13 mouse cellular contexts compared by ENCODE assay signal in the genomic region with DNA sequence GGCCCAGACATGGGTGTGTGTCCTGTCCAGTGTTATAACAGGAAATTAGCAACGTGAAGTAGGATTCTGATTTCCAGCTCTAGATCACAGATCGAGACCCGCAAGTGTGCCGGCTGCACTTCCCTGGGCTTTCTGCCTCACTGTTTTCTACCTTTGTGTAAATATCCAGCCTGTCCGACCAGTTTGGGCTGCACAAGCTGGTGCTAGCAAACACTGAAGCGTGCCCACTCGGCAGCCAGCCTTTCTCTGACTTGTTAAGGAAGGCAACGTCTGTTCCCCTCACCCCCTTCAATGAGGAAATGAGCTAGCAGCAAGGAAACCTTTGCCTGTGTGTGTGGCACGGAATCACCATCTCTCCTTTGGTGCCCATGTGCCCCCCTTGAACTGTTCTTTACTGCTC.
A peak's percentile ranks its signal among the peaks of the same experiment; 100 is the strongest.
DNase-seq lines count a peak whose midpoint lies in the region; ATAC-seq and TF ChIP-seq lines count a peak whose summit lies in the region.
"Had no signal": no experiment of that assay in that cellular context is flagged by ENCODE, and none has a peak within 500 bp of the region (broad histone marks: within the 10 kb centered on the region; RNA-seq: fewer than 3 reads in every experiment).

No protein-coding gene starts in this region.

- H3K9me3 ChIP-seq in kidney, postnatal 0 days (replicated peaks; ENCODE audit: low read length): no peaks in the 10 kb centered on the region
- no peaks in the 10 kb centered on the region for H3K9me3 ChIP-seq in forebrain, embryonic 14.5 days (replicated peaks; ENCODE audit: control insufficient read depth, low read length)
- no peaks in the 10 kb centered on the region for H3K9me3 ChIP-seq in forebrain, embryonic 11.5 days (ENCODE audit: control insufficient read depth, low read length)
- H3K9me3 ChIP-seq: hindbrain, embryonic 15.5 days had no signal

- ATAC-seq in kidney, postnatal 0 days (replicated peaks; ENCODE audit: low FRiP score, low read depth): no peak; the same call in 1 of the 2 replicates
- no peak for ATAC-seq in forebrain, embryonic 14.5 days
- no peak for ATAC-seq in forebrain, embryonic 11.5 days (replicated peaks; ENCODE audit: low FRiP score)
- ATAC-seq: midbrain, embryonic 16.5 days had no signal

- H3K4me2 ChIP-seq in kidney, postnatal 0 days (ENCODE audit: low read length): no peak overlapping the region
- no peak overlapping the region for H3K4me2 ChIP-seq in forebrain, embryonic 14.5 days (ENCODE audit: low read length)
- H3K4me2 ChIP-seq in forebrain, embryonic 11.5 days (ENCODE audit: low read depth, low read length, severe bottlenecking): no peak overlapping the region
- H3K4me2 ChIP-seq: hindbrain, embryonic 15.5 days had no signal

- 52% methylated on average over 9 of the region's 9 CpGs for WGBS in kidney, postnatal 0 days
- 88% methylated on average over 9 of the region's 9 CpGs for WGBS in forebrain, embryonic 14.5 days
- WGBS in forebrain, embryonic 11.5 days: 80% methylated on average over 9 of the region's 9 CpGs

- no peak overlapping the region for H3K9ac ChIP-seq in kidney, postnatal 0 days (ENCODE audit: low read depth, low read length)
- H3K9ac ChIP-seq in forebrain, embryonic 14.5 days (ENCODE audit: low read length): no peak overlapping the region
- H3K9ac ChIP-seq in forebrain, embryonic 11.5 days (ENCODE audit: low read length): no peak overlapping the region
- H3K9ac ChIP-seq: hindbrain, embryonic 15.5 days had no signal

- no peak overlapping the region for H3K4me3 ChIP-seq in kidney, postnatal 0 days (replicated peaks; ENCODE audit: low read depth, low read length)
- H3K4me3 ChIP-seq in forebrain, embryonic 14.5 days (ENCODE audit: low read depth, low read length): no peak overlapping the region
- no peak overlapping the region for H3K4me3 ChIP-seq in forebrain, embryonic 11.5 days (ENCODE audit: low read depth, low read length)
- H3K4me3 ChIP-seq: gastrocnemius, adult 2 months; hindbrain, embryonic 15.5 days had no signal

- H3K4me1 ChIP-seq in kidney, postnatal 0 days (replicated peaks; ENCODE audit: insufficient read depth, low read length): peaks cover 8% of the 10 kb centered on the region; the same call in 1 of the 2 replicates
- no peaks in the 10 kb centered on the region for H3K4me1 ChIP-seq in forebrain, embryonic 14.5 days (ENCODE audit: control insufficient read depth, insufficient read depth, low read length)
- no peaks in the 10 kb centered on the region for H3K4me1 ChIP-seq in forebrain, embryonic 11.5 days (replicated peaks; ENCODE audit: control insufficient read depth, insufficient read depth, low read length)
- H3K4me1 ChIP-seq: hindbrain, embryonic 15.5 days had no signal

- peak; percentile 48 to 79 for DNase-seq in urinary bladder, adult 18-20 months (ENCODE audit: low spot score in 2 of 2)
- no peak for DNase-seq in urinary bladder, postnatal 10 days (ENCODE audit: low spot score)
- peak; percentile 27 for DNase-seq in kidney, postnatal 0 days (ENCODE audit: low spot score)
- peak; percentile 65 to 84 for DNase-seq in lung, postnatal 4 days
- DNase-seq in forebrain, embryonic 14.5 days (ENCODE audit: low spot score): no peak
- no peak for DNase-seq in adrenal gland, adult 2 months
- no peak for DNase-seq in forebrain, embryonic 11.5 days (ENCODE audit: low spot score)
- DNase-seq in frontal cortex, postnatal 25 days (ENCODE audit: low spot score in 2 of 2): no peak
- DNase-seq: cerebellum, postnatal 10 days; gastrocnemius, adult 2 months; left cerebral cortex, postnatal 4 days had no signal

- TF ChIP-seq CTCF in kidney, postnatal 0 days (IDR thresholded peaks at IDR 0.05; ENCODE audit: low read depth): no peak

- H3K36me3 ChIP-seq in kidney, postnatal 0 days (ENCODE audit: insufficient read depth, low read length): peaks cover 29% of the 10 kb centered on the region; the same call in 1 of the 2 replicates
- no peaks in the 10 kb centered on the region for H3K36me3 ChIP-seq in forebrain, embryonic 14.5 days (ENCODE audit: control insufficient read depth, insufficient read depth, low read length)
- no peaks in the 10 kb centered on the region for H3K36me3 ChIP-seq in forebrain, embryonic 11.5 days (ENCODE audit: control insufficient read depth, insufficient read depth, low read length)
- H3K36me3 ChIP-seq: hindbrain, embryonic 15.5 days had no signal

- H3K27ac ChIP-seq in kidney, postnatal 0 days: peak overlapping the region; percentile 75
- no peak overlapping the region for H3K27ac ChIP-seq in forebrain, embryonic 14.5 days (ENCODE audit: low read depth, low read length)
- H3K27ac ChIP-seq in forebrain, embryonic 11.5 days (ENCODE audit: low read depth, low read length): no peak overlapping the region
- H3K27ac ChIP-seq: gastrocnemius, adult 2 months; hindbrain, embryonic 15.5 days had no signal

- H3K27me3 ChIP-seq in kidney, postnatal 0 days (ENCODE audit: insufficient read depth, low read length): no peaks in the 10 kb centered on the region
- H3K27me3 ChIP-seq in forebrain, embryonic 14.5 days (replicated peaks; ENCODE audit: control insufficient read depth, insufficient read depth, low read length): no peaks in the 10 kb centered on the region
- H3K27me3 ChIP-seq in forebrain, embryonic 11.5 days (ENCODE audit: control insufficient read depth, insufficient read depth, low read length): no peaks in the 10 kb centered on the region
- H3K27me3 ChIP-seq: hindbrain, embryonic 15.5 days had no signal

Comparison
In these comparisons a context has a peak if more than half of its experiments do, and no peak if none do; other contexts are left out.
1. DNase-seq: peak in urinary bladder, adult 18-20 months (2 of 2), kidney, postnatal 0 days (single experiment) and lung, postnatal 4 days (2 of 2); none in urinary bladder, postnatal 10 days (single experiment), forebrain, embryonic 14.5 days (single experiment), adrenal gland, adult 2 months (single experiment), forebrain, embryonic 11.5 days (single experiment) and frontal cortex, postnatal 25 days (0 of 2).